Mouse (Mus musculus) midbrain, postnatal 0 days (tissue): Measurements from ENCODE around the gene Mrnip. TPM values are rescaled to one million over a fixed set of nuclear protein-coding genes. Genes with fewer than 3 reads are reported as not detected.

Experiments used
- ATAC-seq: fragments of 200-750 bp; cut with Nextera tagmentation; 2 replicates; pipeline ENCODE4 v1.8.0; 2017; ENCODE audit warnings: moderate number of reproducible peaks, mild to moderate bottlenecking, moderate TSS enrichment, moderate library complexity; ENCODE audit not compliant: low FRiP score
- DNase-seq: peaks from one replicate; pipeline ENCODE4 v3.0.0-alpha.2; 2015; ENCODE audit warnings: low spot score
- H3K27ac ChIP-seq: fragments of 300-500 bp; sonication (generic); 2 replicates; pipeline ENCODE4 v1.5.1; 2014; ENCODE audit warnings: low read depth, mild to moderate bottlenecking, low read length, mixed read lengths
- H3K27me3 ChIP-seq: fragments of 300-500 bp; sonication (generic); 2 replicates; pipeline ENCODE4 v1.6.1; 2014; ENCODE audit warnings: low read length, control low read depth, mixed read lengths; ENCODE audit not compliant: insufficient read depth
- H3K36me3 ChIP-seq: fragments of 300-500 bp; sonication (generic); 2 replicates; pipeline ENCODE4 v1.6.1; 2014; ENCODE audit warnings: low read length, control low read depth, mixed read lengths; ENCODE audit not compliant: insufficient read depth
- H3K4me1 ChIP-seq: fragments of 300-500 bp; sonication (generic); 2 replicates; pipeline ENCODE4 v1.6.1; 2014; ENCODE audit warnings: mild to moderate bottlenecking, control low read depth, antibody characterized with exemption, low read length, mixed read lengths; ENCODE audit not compliant: insufficient read depth
- H3K4me2 ChIP-seq: fragments of 300-500 bp; sonication (generic); 2 replicates; pipeline ENCODE4 v1.6.1; 2014; ENCODE audit warnings: low read depth, mild to moderate bottlenecking, low read length, mixed read lengths; ENCODE audit not compliant: poor library complexity, severe bottlenecking
- H3K4me3 ChIP-seq: fragments of 300-500 bp; sonication (generic); 2 replicates; pipeline ENCODE4 v1.5.1; 2014; ENCODE audit warnings: low read depth, mild to moderate bottlenecking, low read length, moderate library complexity
- H3K9ac ChIP-seq: fragments of 300-500 bp; sonication (generic); replicated peaks from 2 replicates; pipeline ENCODE4 v1.6.1; 2014; ENCODE audit warnings: mild to moderate bottlenecking, low read length, moderate library complexity, mixed read lengths; ENCODE audit not compliant: poor library complexity, severe bottlenecking
- H3K9me3 ChIP-seq: fragments of 300-500 bp; sonication (generic); 2 replicates; pipeline ENCODE4 v1.6.1; 2016; ENCODE audit warnings: low read length, control low read depth
- CTCF ChIP-seq: IDR thresholded peaks from 2 replicates; pipeline ENCODE4 v1.5.1; 2016; ENCODE audit warnings: antibody characterized with exemption, mild to moderate bottlenecking
- WGBS: fragments of 180-500 bp; shearing (Covaris S2); extraction: QIAGEN DNeasy Blood & Tissue Kit; methylation state at CpG from one replicate; pipeline ENCODE4 v1.1.7; 2014; 5-methylcytosine and 5-hydroxymethylcytosine counted together
- microRNA-seq: library from miRNA; unstranded; fragments of <30 nt; microRNA quantifications from one replicate; pipeline ENCODE4, GENCODE M21; 2016; ENCODE audit warnings: borderline number of aligned reads
- polyA plus RNA-seq: library from polyadenylated mRNA; unstranded; fragments of >200 nt; fragmentation: Nextera tagmentation; extraction: Ambion mirVana; gene quantifications from 2 replicates; pipeline ENCODE4 v1.2.1, GENCODE M21; 2015
- total RNA-seq: library from RNA; depleted of rRNA; stranded (reverse); fragments of >200 nt; gene quantifications from 2 replicates; pipeline ENCODE4 v1.2.3, GENCODE M21; 2014; rRNA removed

The Mrnip gene
- total and polyA plus RNA-seq, 2 experiments from 2014 or later: 37.9 to 41.3 TPM

GRCm38 (mm10) chr11:50238821-50239791 is 64.9 kb downstream of the Mrnip start:
- TF ChIP-seq CTCF: no peak
- ATAC-seq: no peak
- 91% methylated on average over 9 of the region's 9 CpGs for WGBS
- H3K4me1 ChIP-seq: 0 out of 2 replicates have a peak, but pooled peaks cover 5% of the 10 kb centered on the region
- H3K27me3 ChIP-seq: peaks cover 3% of the 10 kb centered on the region; the same call in 1 of the 2 replicates
- H3K27ac ChIP-seq: no peak overlapping the region
- no peak overlapping the region for H3K4me2 ChIP-seq
- no peak for DNase-seq
- H3K4me3 ChIP-seq: no peak overlapping the region
- H3K36me3 ChIP-seq: peaks cover 12% of the 10 kb centered on the region
- no peaks in the 10 kb centered on the region for H3K9me3 ChIP-seq
- no peak overlapping the region for H3K9ac ChIP-seq

- Histone ChIP-seq H3K27ac (no peak overlapping the region), H3K4me1 (0 out of 2 replicates have a peak, but pooled peaks cover 5% of the 10 kb centered on the region), H3K9ac (no peak overlapping the region), H3K4me3 (no peak overlapping the region), H3K4me2 (no peak overlapping the region), H3K9me3 (no peaks in the 10 kb centered on the region), H3K36me3 (0 out of 2 replicates have a peak, but pooled peaks cover 1% of the 10 kb centered on the region), H3K27me3 (peaks cover 3% of the 10 kb centered on the region; the same call in 1 of the 2 replicates)
- no peak for DNase-seq
- ATAC-seq: no peak
- WGBS: 93% methylated on average over 7 of the region's 7 CpGs
- TF ChIP-seq CTCF: no peak
These were observed 66.1 kb downstream of the Mrnip start for GRCm38 (mm10) chr11:50240235-50240911.

DNA sequence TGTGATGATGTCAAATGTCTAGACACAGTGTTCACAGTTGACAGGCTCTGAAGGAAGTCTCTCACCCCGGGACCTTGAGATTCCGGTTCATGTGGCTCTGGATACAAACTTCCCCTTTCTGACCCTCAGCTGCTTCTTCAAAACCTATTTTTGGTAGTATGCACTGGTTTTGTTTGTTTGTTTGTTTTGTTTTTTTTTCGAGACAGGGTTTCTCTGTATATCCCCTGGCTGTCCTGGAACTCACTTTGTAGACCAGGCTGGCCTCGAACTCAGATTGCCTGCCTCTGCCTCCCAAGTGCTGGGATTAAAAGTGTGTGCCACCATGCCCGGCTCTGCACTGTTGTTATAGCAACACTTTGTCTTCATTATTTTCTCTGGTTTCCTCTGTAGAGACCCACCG is 69.7 kb downstream of the Mrnip start:
- Histone ChIP-seq H3K27me3 (no peaks in the 10 kb centered on the region), H3K4me3 (no peak overlapping the region), H3K4me1 (no peaks in the 10 kb centered on the region), H3K36me3 (no peaks in the 10 kb centered on the region), H3K4me2 (no peak overlapping the region), H3K9ac (no peak overlapping the region), H3K9me3 (no peaks in the 10 kb centered on the region), H3K27ac (no peak overlapping the region)
- ATAC-seq (no peak), DNase-seq (no peak)
- WGBS: 76% methylated on average over 6 of the region's 6 CpGs
- no peak for TF ChIP-seq CTCF

DNA sequence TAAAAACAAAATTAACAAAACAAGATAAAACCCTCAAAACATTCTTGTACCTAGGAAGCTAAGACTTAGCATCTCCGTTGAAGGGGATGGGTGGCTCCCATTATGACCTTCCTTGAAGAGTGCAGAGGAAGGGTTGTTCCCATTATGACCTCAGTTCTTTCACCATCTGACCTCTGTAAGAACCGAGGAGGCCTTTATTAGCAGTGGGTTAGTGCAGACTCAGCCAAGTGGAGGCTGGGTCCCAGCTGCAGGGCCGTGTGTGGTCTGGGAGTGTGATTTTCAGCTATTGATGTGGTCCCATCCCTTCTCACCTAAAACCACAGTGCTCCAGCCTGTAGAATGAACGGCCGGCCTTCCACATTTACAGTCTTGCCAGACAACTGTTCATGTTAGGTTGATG is 71.0 kb downstream of the Mrnip start:
- H3K9me3 ChIP-seq: no peaks in the 10 kb centered on the region
- TF ChIP-seq CTCF: no peak
- no peaks in the 10 kb centered on the region for H3K36me3 ChIP-seq
- H3K9ac ChIP-seq: no peak overlapping the region
- DNase-seq: no peak
- H3K4me1 ChIP-seq: no peaks in the 10 kb centered on the region
- no peak overlapping the region for H3K4me3 ChIP-seq
- WGBS: 74% methylated on average over 5 of the region's 5 CpGs
- no peaks in the 10 kb centered on the region for H3K27me3 ChIP-seq
- H3K4me2 ChIP-seq: no peak overlapping the region
- no peak for ATAC-seq
- H3K27ac ChIP-seq: no peak overlapping the region

DNA sequence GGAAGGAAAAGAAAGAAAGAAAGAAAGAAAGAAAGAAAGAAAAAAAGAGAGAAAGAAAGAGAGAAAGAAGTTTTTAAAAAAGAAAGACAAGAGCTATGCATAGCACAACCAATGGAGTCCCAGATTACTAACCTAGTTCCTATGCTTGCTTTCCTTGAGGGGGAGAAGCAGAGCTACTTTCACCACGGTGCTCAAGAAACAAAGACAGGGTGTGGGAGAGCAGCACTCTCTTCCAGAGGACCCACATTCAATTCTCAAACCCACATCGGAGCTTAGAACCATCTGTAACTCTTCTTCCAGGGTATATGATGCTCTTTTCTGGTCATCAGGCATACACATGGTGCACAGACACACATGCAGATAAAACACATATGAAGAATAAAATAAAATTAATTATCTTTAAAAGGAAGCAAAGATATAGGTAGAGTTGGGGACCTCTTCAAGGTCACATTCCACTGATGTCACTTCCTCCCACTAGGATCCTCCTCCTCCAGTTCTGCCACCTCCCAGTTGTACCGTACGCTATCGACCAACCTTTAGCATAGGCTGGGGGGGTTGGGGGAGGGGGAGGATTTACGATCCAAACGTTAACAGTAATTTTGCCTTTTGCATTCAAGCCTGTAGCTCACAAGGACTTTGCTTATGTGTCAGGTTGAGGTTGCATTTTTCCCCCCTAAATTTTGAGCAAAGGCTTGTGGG is 74.4 kb downstream of the Mrnip start:
- H3K9me3 ChIP-seq: no peaks in the 10 kb centered on the region
- no peak overlapping the region for H3K27ac ChIP-seq
- no peak overlapping the region for H3K4me3 ChIP-seq
- DNase-seq (no peak), ATAC-seq (no peak)
- H3K36me3 ChIP-seq: no peaks in the 10 kb centered on the region
- no peak overlapping the region for H3K9ac ChIP-seq
- no peak for TF ChIP-seq CTCF
- WGBS: 81% methylated on average over 7 of the region's 7 CpGs
- H3K4me1 ChIP-seq: no peaks in the 10 kb centered on the region
- H3K4me2 ChIP-seq: no peak overlapping the region
- H3K27me3 ChIP-seq: no peaks in the 10 kb centered on the region

Small RNAs within 50 kb of the gene (microRNA-seq; reads per million reads assigned to microRNA genes)
- gene Mir6919: not detected

Other genes starting within 250 kb of the Mrnip start
- gene Rnf130, start 149.1 kb upstream of the Mrnip start, total RNA-seq: 90.4 and 127 TPM in 2 replicates
- gene Rnf130, start 149.1 kb upstream of the Mrnip start, polyA plus RNA-seq: 54.3 and 59.4 TPM in 2 replicates
- gene Tbc1d9b, start 43.0 kb upstream of the Mrnip start, total RNA-seq: 58.5 and 68.8 TPM in 2 replicates
- 31.3 and 32.5 TPM in 2 replicates for gene Tbc1d9b, start 43.0 kb upstream of the Mrnip start, polyA plus RNA-seq
- gene Sqstm1, start 36.4 kb downstream of the Mrnip start, total RNA-seq: 314 and 335 TPM in 2 replicates
- gene Sqstm1, start 36.4 kb downstream of the Mrnip start, polyA plus RNA-seq: 455 and 484 TPM in 2 replicates
- 115 and 152 TPM in 2 replicates for gene Mgat4b, start 36.4 kb downstream of the Mrnip start, total RNA-seq
- 77.3 and 77.9 TPM in 2 replicates for gene Mgat4b, start 36.4 kb downstream of the Mrnip start, polyA plus RNA-seq
- 3.5 and 21.3 TPM in 2 replicates for gene Ltc4s, start 64.2 kb downstream of the Mrnip start, total RNA-seq
- gene Ltc4s, start 64.2 kb downstream of the Mrnip start, polyA plus RNA-seq: 5.3 and 6.0 TPM in 2 replicates
- gene Maml1, start 117.9 kb downstream of the Mrnip start, total RNA-seq: 12.5 and 12.8 TPM in 2 replicates
- gene Maml1, start 117.9 kb downstream of the Mrnip start, polyA plus RNA-seq: 1.5 and 1.6 TPM in 2 replicates
- 227 and 275 TPM in 2 replicates for gene Canx, start 151.2 kb downstream of the Mrnip start, total RNA-seq
- 235 and 244 TPM in 2 replicates for gene Canx, start 151.2 kb downstream of the Mrnip start, polyA plus RNA-seq
- 0.71 TPM in 1 of 2 replicates, not detected in the other for gene Cby3, start 180.0 kb downstream of the Mrnip start, total RNA-seq
- 0.92 and 1.8 TPM in 2 replicates for gene Cby3, start 180.0 kb downstream of the Mrnip start, polyA plus RNA-seq
- 215 and 300 TPM in 2 replicates for gene Hnrnph1, start 202.5 kb downstream of the Mrnip start, total RNA-seq
- 262 and 273 TPM in 2 replicates for gene Hnrnph1, start 202.5 kb downstream of the Mrnip start, polyA plus RNA-seq